Mouse (Mus musculus) embryo, embryonic 11.5 days (tissue): Measurements from ENCODE around the gene Cavin1.
A peak's percentile ranks its signal among the peaks of the same experiment; 100 is the strongest.

Source experiments
- DNase-seq: peaks from one replicate; pipeline ENCODE4 v3.0.0-alpha.2; 2012; ENCODE audit warnings: low read depth, low spot score

Cavin1 gene

GRCm38 (mm10) chr11:100957915-100958469 lies 12.7 kb downstream of the Cavin1 start:
- DNase-seq: no peak

- DNase-seq: peak; percentile 75
Observed at GRCm38 (mm10) chr11:100957244-100957643, 13.4 kb downstream of the Cavin1 start.

- no peak for DNase-seq
Observed at GRCm38 (mm10) chr11:100949540-100949939, 21.1 kb downstream of the Cavin1 start.

GRCm38 (mm10) chr11:100948317-100948716 lies 22.4 kb downstream of the Cavin1 start:
- no peak for DNase-seq

GRCm38 (mm10) chr11:100947548-100947947 lies 23.1 kb downstream of the Cavin1 start:
- no peak for DNase-seq

GRCm38 (mm10) chr11:100946862-100947261 lies 23.8 kb downstream of the Cavin1 start:
- DNase-seq: no peak

GRCm38 (mm10) chr11:100942388-100942787 lies 28.3 kb downstream of the Cavin1 start:
- DNase-seq: no peak

GRCm38 (mm10) chr11:100939512-100940151 lies 31.1 kb downstream of the Cavin1 start, which contains the start of gene Stat3:
TSS of gene Stat3 (minus strand) at chr11:100939540.
- peak; percentile 100 for DNase-seq

GRCm38 (mm10) chr11:100938711-100939511 lies 31.8 kb downstream of the Cavin1 start:
- DNase-seq: no peak

- DNase-seq: no peak
Observed at GRCm38 (mm10) chr11:100938112-100938511, 32.6 kb downstream of the Cavin1 start.

GRCm38 (mm10) chr11:100937295-100937694 lies 33.4 kb downstream of the Cavin1 start:
- no peak for DNase-seq

GRCm38 (mm10) chr11:100935373-100936355 lies 35.0 kb downstream of the Cavin1 start:
- no peak for DNase-seq

GRCm38 (mm10) chr11:100931254-100931921 lies 39.3 kb downstream of the Cavin1 start:
- DNase-seq: no peak

GRCm38 (mm10) chr11:100930611-100931010 lies 40.1 kb downstream of the Cavin1 start:
- DNase-seq: no peak

GRCm38 (mm10) chr11:100927386-100927785 lies 43.3 kb downstream of the Cavin1 start:
- DNase-seq: no peak

GRCm38 (mm10) chr11:100924386-100924919 lies 46.2 kb downstream of the Cavin1 start:
- no peak for DNase-seq

- DNase-seq: no peak
Observed at GRCm38 (mm10) chr11:100920887-100921624, 49.6 kb downstream of the Cavin1 start.

GRCm38 (mm10) chr11:100918007-100918406 lies 52.7 kb downstream of the Cavin1 start:
- DNase-seq: no peak

GRCm38 (mm10) chr11:100916432-100916971 lies 54.2 kb downstream of the Cavin1 start:
- no peak for DNase-seq

GRCm38 (mm10) chr11:100915063-100915462 lies 55.6 kb downstream of the Cavin1 start:
- no peak for DNase-seq
